Mouse (Mus musculus) megakaryocyte, embryonic 14.5 days (primary cell): ENCODE results near the gene Fgd6.

Experiments
- FLI1 ChIP-seq: IDR thresholded peaks from 2 replicates; pipeline ENCODE4 v1.6.1; 2012; ENCODE audit warnings: low read length, inconsistent platforms, mixed read lengths
- GATA1 ChIP-seq: IDR thresholded peaks from 3 replicates; pipeline ENCODE4 v1.6.1; 2012; ENCODE audit warnings: mixed read lengths, low read length, inconsistent platforms, borderline replicate concordance

DNA sequence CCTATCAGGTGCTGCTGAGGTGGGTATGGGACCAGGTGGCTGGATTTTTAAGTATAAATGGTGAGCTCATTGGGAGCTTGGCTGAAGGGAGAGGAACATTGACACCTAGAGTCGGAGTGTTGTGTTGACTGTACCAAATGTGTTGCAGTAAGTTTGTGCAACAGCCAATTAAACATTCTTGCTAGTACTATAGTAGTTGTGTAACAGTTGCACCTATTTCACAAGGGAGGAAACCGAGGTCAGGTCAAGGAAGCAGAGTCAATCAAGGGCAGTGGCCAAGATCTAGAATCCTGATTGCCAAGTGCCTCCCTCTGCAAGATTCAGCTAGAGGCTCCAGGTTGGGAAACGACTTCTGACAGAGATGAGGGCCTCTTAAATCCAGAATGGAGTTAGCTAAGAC is 62.3 kb downstream of the Fgd6 start:
- no peak for TF ChIP-seq GATA1
- no peak for TF ChIP-seq FLI1
